Mouse (Mus musculus): ENCODE results near the gene Pih1h3b. TPM values are rescaled to one million over a fixed set of nuclear protein-coding genes. Genes with fewer than 3 reads are reported as not detected.
A peak's percentile ranks its signal among the peaks of the same experiment; 100 is the strongest.

Pih1h3b gene
- polyA plus RNA-seq (2014; fragmentation: Nextera tagmentation; extraction: Ambion mirVana) = 0.47 TPM in 1 of 2 replicates, not detected in the other

DNA sequence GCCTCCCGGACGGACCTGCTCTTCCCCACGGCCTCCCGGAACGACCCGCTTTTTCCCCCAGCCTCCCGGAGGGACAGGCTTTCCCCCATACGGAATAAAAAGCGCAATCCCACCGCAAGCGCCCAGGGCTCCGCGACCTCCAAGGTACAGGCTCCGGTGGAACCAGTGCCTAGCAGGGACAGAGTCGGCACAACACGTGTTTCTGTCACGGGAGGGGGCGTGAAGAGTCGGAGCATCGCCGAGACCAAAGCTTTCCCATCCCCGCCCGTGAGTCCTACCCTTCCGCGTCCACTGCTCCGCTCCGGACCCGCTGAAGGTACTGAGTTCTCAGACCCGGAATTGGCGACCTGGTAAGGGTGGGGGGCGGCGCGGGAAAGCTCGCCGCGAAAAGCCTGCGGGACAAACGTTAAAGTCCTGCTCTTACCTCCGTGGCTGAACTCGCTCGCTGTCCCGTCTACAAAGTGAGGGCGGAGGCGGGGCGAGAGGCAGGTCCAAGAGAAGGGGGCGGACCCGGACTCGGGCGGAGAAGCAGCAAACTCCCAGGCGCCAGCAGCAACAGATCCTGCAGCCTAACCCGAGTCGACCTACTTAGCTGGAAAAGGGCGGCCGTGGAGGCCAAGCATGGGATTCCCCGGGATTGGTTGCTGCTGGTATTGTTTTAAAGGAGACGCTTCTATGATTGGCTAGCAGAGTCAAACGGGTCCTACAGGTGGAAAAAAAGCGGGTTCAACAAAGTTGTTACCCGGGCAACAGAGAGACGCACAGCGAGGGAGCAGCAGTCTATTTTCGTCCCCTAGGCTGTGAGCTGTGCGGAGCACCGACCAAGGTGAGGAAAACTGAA is at the start of gene Pih1h3b, which contains the start of gene Nup62cl:
Gene Pih1h3b, plus strand, starts transcription at position 745 of the 841 bp plus-strand sequence.
Gene Nup62cl, minus strand, starts transcription at position 578 of the 841 bp plus-strand sequence.
- DNase-seq (ENCODE audit: low spot score) = peak; percentile 45
- Histone ChIP-seq H3K9ac (ENCODE audit: low read depth, low read length) (no peak within 1 kb of the TSS), H3K4me1 (ENCODE audit: control insufficient read depth, insufficient read depth, low read length) (no peaks in the 10 kb centered on the region), H3K4me2 (ENCODE audit: low read depth, low read length) (peak within 1 kb of the TSS; percentile 53), H3K9me3 (ENCODE audit: control insufficient read depth, low read length) (peaks cover 14% of the 10 kb centered on the region), H3K27me3 (replicated peaks; ENCODE audit: control insufficient read depth, insufficient read depth, low read length) (peaks cover 36% of the 10 kb centered on the region), H3K36me3 (ENCODE audit: control insufficient read depth, insufficient read depth, low read length) (no peaks in the 10 kb centered on the region), H3K4me3 (ENCODE audit: low read depth, low read length) (peak within 1 kb of the TSS; percentile 41), H3K27ac (replicated peaks; ENCODE audit: low read depth, low read length) (no peak within 1 kb of the TSS)
- WGBS = 25% methylated on average over 55 of the region's 64 CpGs
- ATAC-seq (ENCODE audit: low read depth) = peak; percentile 79; the same call in 1 of the 2 replicates

DNA sequence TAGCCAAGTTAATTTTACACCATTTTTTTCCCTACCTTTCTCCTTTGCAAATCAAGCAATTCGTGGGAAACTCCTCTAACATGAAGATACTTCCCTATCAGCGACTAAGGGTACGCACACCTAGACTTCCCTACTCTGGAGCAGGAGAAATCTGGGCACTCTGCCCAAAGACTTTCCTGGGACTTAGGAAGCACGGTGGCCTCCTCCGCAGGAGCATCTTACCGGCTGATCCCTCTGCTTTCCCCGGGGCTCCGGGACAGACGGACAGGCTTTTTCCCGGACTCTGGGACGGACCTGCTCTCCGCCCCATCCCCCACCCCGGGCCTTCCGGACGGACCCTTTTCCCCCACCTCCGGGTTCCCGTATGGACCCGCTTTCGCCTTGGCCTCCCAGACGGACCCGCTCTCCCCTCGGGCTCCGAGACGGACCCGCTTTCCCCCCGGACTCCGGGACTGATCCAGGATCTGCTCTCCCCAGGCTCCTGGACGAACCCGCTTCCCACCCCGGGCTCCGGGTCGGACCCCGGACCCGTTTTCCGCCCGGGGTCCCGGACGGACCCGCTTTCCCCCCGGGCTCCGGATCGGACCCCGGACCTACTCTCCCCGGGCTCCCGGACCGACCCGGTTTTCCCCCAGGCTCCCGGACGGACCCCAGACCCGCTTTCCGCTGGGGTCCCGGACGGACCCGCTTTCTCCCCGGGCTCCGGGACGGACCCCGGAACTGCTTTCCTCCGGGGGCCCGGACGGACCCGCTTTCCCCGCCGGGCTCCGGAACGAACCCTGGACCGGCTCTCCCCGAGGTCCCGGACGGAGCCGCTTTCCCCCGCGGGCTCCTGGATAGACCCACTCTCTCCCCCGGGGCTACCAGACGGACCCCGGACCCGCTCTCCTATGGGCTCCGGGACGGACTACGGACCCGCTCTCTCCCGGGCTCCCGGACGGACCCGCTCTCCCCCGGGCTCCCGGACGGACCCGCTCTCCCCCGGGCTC is 1.5 kb upstream of the Pih1h3b start:
- H3K4me2 ChIP-seq (ENCODE audit: low read depth, low read length) = peak overlapping the region; percentile 53
- H3K9me3 ChIP-seq (ENCODE audit: control insufficient read depth, low read length) = peaks cover 14% of the 10 kb centered on the region
- WGBS = 23% methylated on average over 58 of the region's 90 CpGs
- H3K4me3 ChIP-seq (ENCODE audit: low read depth, low read length) = peak overlapping the region; percentile 41
- ATAC-seq (ENCODE audit: low read depth) = no peak
- H3K9ac ChIP-seq (ENCODE audit: low read depth, low read length) = no peak overlapping the region
- H3K36me3 ChIP-seq (ENCODE audit: control insufficient read depth, insufficient read depth, low read length) = no peaks in the 10 kb centered on the region
- DNase-seq (ENCODE audit: low spot score) = peak; percentile 13
- peaks cover 42% of the 10 kb centered on the region for H3K27me3 ChIP-seq (replicated peaks; ENCODE audit: control insufficient read depth, insufficient read depth, low read length)
- no peak overlapping the region for H3K27ac ChIP-seq (replicated peaks; ENCODE audit: low read depth, low read length)
- no peaks in the 10 kb centered on the region for H3K4me1 ChIP-seq (ENCODE audit: control insufficient read depth, insufficient read depth, low read length)

DNA sequence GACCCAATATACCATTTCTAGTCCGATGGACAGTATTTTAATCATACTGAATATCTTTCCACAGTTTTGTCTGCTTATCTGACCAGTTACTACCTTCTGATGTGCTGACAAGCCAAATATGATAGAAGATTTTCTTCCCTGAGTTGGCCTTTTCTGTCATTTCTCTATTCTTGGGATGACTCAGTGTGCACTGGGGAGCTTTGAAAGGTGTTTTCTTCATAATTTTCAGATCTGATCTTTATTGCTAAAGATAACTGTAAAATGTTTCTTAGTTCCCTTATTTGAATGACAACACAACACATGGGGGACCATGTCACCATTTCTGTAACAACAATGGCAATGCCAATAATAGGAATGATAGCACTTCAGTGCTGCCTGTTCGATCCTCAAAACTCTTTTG is 19.9 kb downstream of the Pih1h3b start:
- H3K27ac ChIP-seq (replicated peaks; ENCODE audit: low read depth, low read length) = no peak overlapping the region
- H3K9me3 ChIP-seq (ENCODE audit: control insufficient read depth, low read length) = no peaks in the 10 kb centered on the region
- no peaks in the 10 kb centered on the region for H3K4me1 ChIP-seq (ENCODE audit: control insufficient read depth, insufficient read depth, low read length)
- H3K27me3 ChIP-seq (replicated peaks; ENCODE audit: control insufficient read depth, insufficient read depth, low read length) = no peaks in the 10 kb centered on the region; the same call in 1 of the 2 replicates
- H3K9ac ChIP-seq (ENCODE audit: low read depth, low read length) = no peak overlapping the region
- no peak overlapping the region for H3K4me3 ChIP-seq (ENCODE audit: low read depth, low read length)
- no peak overlapping the region for H3K4me2 ChIP-seq (ENCODE audit: low read depth, low read length)
- no peaks in the 10 kb centered on the region for H3K36me3 ChIP-seq (ENCODE audit: control insufficient read depth, insufficient read depth, low read length)
- no peak for DNase-seq (ENCODE audit: low spot score)
- 87% methylated on average over 2 of the region's 2 CpGs for WGBS
- ATAC-seq (ENCODE audit: low read depth) = no peak

DNA sequence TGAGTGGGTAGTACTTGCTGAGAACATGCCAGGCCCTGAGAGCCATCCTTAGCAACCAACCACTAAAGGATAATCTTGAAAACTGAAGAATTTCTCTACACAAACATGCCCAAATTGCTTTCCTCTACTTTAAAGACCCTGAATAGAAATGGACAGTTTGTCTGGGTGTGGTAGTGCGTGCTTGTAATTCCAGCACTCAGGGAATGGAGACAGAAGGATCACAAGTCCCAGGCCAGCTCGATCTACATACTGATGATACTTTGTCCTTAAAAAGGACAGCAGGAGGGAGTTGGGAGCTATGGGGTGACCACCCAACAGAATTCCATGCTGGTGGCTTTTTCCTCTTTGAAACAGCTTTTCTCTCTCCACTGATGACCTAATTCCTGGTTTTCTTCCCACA is 31.4 kb downstream of the Pih1h3b start:
- Histone ChIP-seq H3K4me3 (ENCODE audit: low read depth, low read length) (no peak overlapping the region), H3K9me3 (ENCODE audit: control insufficient read depth, low read length) (no peaks in the 10 kb centered on the region), H3K9ac (ENCODE audit: low read depth, low read length) (no peak overlapping the region), H3K4me2 (ENCODE audit: low read depth, low read length) (no peak overlapping the region), H3K36me3 (ENCODE audit: control insufficient read depth, insufficient read depth, low read length) (no peaks in the 10 kb centered on the region), H3K27me3 (replicated peaks; ENCODE audit: control insufficient read depth, insufficient read depth, low read length) (0 out of 2 replicates have a peak, but pooled peaks cover 4% of the 10 kb centered on the region), H3K4me1 (ENCODE audit: control insufficient read depth, insufficient read depth, low read length) (no peaks in the 10 kb centered on the region), H3K27ac (replicated peaks; ENCODE audit: low read depth, low read length) (no peak overlapping the region)
- 66% methylated on average over 2 of the region's 2 CpGs for WGBS
- DNase-seq (ENCODE audit: low spot score) (no peak), ATAC-seq (ENCODE audit: low read depth) (no peak)

Other genes starting within 250 kb of the Pih1h3b start
- 25.3 and 28.8 TPM in 2 replicates for gene Morc4, start 191.2 kb upstream of the Pih1h3b start, polyA plus RNA-seq (2014; fragmentation: Nextera tagmentation; extraction: Ambion mirVana)
- gene Rbm41, start 64.3 kb upstream of the Pih1h3b start, polyA plus RNA-seq (2014; fragmentation: Nextera tagmentation; extraction: Ambion mirVana) = 5.8 and 6.0 TPM in 2 replicates
- gene Nup62cl, start 167 bp upstream of the Pih1h3b start, polyA plus RNA-seq (2014; fragmentation: Nextera tagmentation; extraction: Ambion mirVana) = 2.6 and 4.4 TPM in 2 replicates